Mouse (Mus musculus) heart, adult 2 months (tissue): ENCODE results near the gene Abcc9.

Experiments
- CTCF ChIP-seq: fragments of 200-600 bp; IDR thresholded peaks from 2 replicates; pipeline ENCODE4 v1.8.1; 2022; ENCODE audit warnings: antibody characterized with exemption, mild to moderate bottlenecking, moderate library complexity
- EP300 ChIP-seq: fragments of 200-500 bp; IDR thresholded peaks from 2 replicates; pipeline ENCODE4 v1.6.1; 2011; ENCODE audit warnings: low read depth, low read length, control low read depth; ENCODE audit not compliant: insufficient read depth

DNA sequence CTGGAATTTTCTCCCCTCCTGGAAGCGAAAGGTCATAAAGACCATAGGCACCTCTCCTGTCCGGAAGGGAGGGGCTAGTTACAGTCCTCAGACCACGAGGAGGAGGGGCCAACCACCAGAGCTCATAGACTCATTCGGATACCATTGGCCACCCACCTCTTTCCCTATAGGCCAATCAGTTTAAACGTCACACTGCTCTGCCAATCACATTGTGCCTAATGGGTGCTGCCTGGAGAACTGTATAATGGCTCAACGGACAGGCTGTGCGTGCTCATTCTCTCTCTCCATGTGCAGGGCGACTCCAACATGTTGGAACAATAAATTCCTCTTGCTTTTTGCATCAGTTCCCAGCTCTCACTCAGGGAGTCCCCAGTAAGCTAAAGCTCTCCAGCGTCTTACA, 49.2 kb upstream of the Abcc9 start:
- TF ChIP-seq CTCF (no peak), EP300 (no peak)
